Mouse (Mus musculus) kidney, embryonic 16.5 days (tissue): Measurements from ENCODE around the gene Vars2. TPM values are rescaled to one million over a fixed set of nuclear protein-coding genes. Genes with fewer than 3 reads are reported as not detected.
A peak's percentile ranks its signal among the peaks of the same experiment; 100 is the strongest.

Experiments
- ATAC-seq: fragments of 200-750 bp; cut with Nextera tagmentation; 2 replicates; pipeline ENCODE4 v1.8.0; 2017; ENCODE audit warnings: moderate TSS enrichment; ENCODE audit not compliant: low FRiP score, low TSS enrichment
- H3K27ac ChIP-seq: fragments of 300-500 bp; sonication (generic); 2 replicates; pipeline ENCODE4 v1.5.1; 2014; ENCODE audit warnings: low read length
- H3K27me3 ChIP-seq: fragments of 300-500 bp; sonication (generic); 2 replicates; pipeline ENCODE4 v1.6.1; 2014; ENCODE audit warnings: low read length, control low read depth, mixed read lengths; ENCODE audit not compliant: insufficient read depth
- H3K36me3 ChIP-seq: fragments of 300-500 bp; sonication (generic); 2 replicates; pipeline ENCODE4 v1.6.1; 2014; ENCODE audit warnings: low read length, control low read depth, mixed read lengths; ENCODE audit not compliant: insufficient read depth
- H3K4me1 ChIP-seq: fragments of 300-500 bp; sonication (generic); 2 replicates; pipeline ENCODE4 v1.6.1; 2014; ENCODE audit warnings: low read length, control low read depth, mixed read lengths; ENCODE audit not compliant: insufficient read depth
- H3K4me2 ChIP-seq: fragments of 300-500 bp; sonication (generic); replicated peaks from 2 replicates; pipeline ENCODE4 v1.6.1; 2014; ENCODE audit warnings: low read depth, low read length
- H3K4me3 ChIP-seq: fragments of 300-500 bp; sonication (generic); 2 replicates; pipeline ENCODE4 v1.5.1; 2014; ENCODE audit warnings: mild to moderate bottlenecking, low read length
- H3K9ac ChIP-seq: fragments of 300-500 bp; sonication (generic); replicated peaks from 2 replicates; pipeline ENCODE4 v1.6.1; 2014; ENCODE audit warnings: low read length
- H3K9me3 ChIP-seq: fragments of 300-500 bp; sonication (generic); 2 replicates; pipeline ENCODE4 v1.6.1; 2016; ENCODE audit warnings: low read length, control low read depth
- WGBS: fragments of 180-500 bp; shearing (Covaris S2); extraction: QIAGEN DNeasy Blood & Tissue Kit; methylation state at CpG from one replicate; pipeline ENCODE4 v1.1.7; 2014; 5-methylcytosine and 5-hydroxymethylcytosine counted together
- polyA plus RNA-seq: library from polyadenylated mRNA; unstranded; fragments of >200 nt; fragmentation: Nextera tagmentation; extraction: Ambion mirVana; gene quantifications from 2 replicates; pipeline ENCODE4 v1.2.1, GENCODE M21; 2015

The Vars2 gene
- polyA plus RNA-seq, 1 experiment from 2014 or later: 21.0 TPM

- peak within 1 kb of the TSS; percentile 90 for H3K9ac ChIP-seq
- H3K4me2 ChIP-seq: peak within 1 kb of the TSS; percentile 68
- H3K4me1 ChIP-seq: peaks cover 8% of the 10 kb centered on the region
- ATAC-seq: peak; percentile 98
- peak within 1 kb of the TSS; percentile 87 for H3K4me3 ChIP-seq
- H3K36me3 ChIP-seq: 0 out of 2 replicates have a peak, but pooled peaks cover 13% of the 10 kb centered on the region
- no peaks in the 10 kb centered on the region for H3K27me3 ChIP-seq
- under 1% methylated on average over 23 of the region's 23 CpGs for WGBS
- no peaks in the 10 kb centered on the region for H3K9me3 ChIP-seq
- H3K27ac ChIP-seq: no peak within 1 kb of the TSS
Measured at GRCm38 (mm10) chr17:35673416-35674035, 6.1 kb upstream of the Vars2 start, which contains the start of gene Gtf2h4. TSS of gene Gtf2h4 (minus strand) at chr17:35673739.

DNA sequence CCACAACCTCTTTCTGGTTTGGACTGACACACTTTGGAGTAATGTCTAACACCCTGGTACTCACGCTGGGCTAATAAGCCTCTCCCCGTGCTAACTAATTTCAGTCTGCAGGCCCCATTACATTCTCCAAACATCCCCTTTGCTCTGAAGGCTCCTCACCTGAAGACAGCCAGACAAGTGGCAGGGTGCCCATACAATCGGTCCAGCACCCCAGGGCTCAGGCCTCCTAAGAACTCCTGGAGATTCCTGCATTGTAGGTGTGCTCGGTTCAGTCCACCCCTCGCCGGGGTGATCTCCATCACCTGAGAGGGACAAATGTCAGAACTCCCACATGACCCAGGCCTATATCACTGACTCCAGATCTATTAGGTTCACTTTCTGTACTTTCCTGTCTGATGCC, 5.1 kb upstream of the Vars2 start:
- peak overlapping the region; percentile 68 for H3K4me2 ChIP-seq

DNA sequence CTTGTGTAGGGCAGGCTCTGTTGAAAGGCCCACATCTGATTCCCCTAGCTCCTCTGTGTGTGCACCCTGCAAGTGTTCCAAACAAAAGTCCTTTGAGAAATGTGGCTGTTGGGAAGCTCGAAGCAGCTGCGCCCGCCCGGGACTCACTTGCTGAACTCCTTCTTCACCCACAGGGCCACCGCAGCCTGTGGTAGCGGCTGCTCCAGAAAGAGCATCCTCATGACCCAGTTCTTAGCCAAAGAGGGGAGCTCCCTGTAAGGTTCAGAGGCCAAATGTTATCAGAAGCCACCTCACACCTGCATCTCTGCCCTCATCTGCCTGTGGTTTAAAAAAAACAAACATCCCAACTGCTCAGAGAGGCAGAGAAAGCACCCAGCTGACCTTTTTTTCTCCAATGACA, 4.5 kb upstream of the Vars2 start:
- no peak for ATAC-seq
- Histone ChIP-seq H3K4me2 (no peak overlapping the region), H3K9ac (no peak overlapping the region), H3K27ac (no peak overlapping the region), H3K36me3 (0 out of 2 replicates have a peak, but pooled peaks cover 13% of the 10 kb centered on the region), H3K27me3 (no peaks in the 10 kb centered on the region), H3K4me1 (peaks cover 16% of the 10 kb centered on the region), H3K4me3 (no peak overlapping the region), H3K9me3 (no peaks in the 10 kb centered on the region)
- WGBS: 93% methylated on average over 6 of the region's 6 CpGs

More for the DNA sequence above, 5.1 kb upstream of the Vars2 start:
- Histone ChIP-seq H3K36me3 (0 out of 2 replicates have a peak, but pooled peaks cover 13% of the 10 kb centered on the region), H3K4me3 (no peak overlapping the region), H3K27ac (no peak overlapping the region), H3K9me3 (no peaks in the 10 kb centered on the region), H3K9ac (peak overlapping the region; percentile 90; the same call in 1 of the 2 replicates), H3K4me1 (peaks cover 14% of the 10 kb centered on the region), H3K27me3 (no peaks in the 10 kb centered on the region)
- WGBS: 86% methylated on average over 6 of the region's 6 CpGs
- ATAC-seq: no peak

DNA sequence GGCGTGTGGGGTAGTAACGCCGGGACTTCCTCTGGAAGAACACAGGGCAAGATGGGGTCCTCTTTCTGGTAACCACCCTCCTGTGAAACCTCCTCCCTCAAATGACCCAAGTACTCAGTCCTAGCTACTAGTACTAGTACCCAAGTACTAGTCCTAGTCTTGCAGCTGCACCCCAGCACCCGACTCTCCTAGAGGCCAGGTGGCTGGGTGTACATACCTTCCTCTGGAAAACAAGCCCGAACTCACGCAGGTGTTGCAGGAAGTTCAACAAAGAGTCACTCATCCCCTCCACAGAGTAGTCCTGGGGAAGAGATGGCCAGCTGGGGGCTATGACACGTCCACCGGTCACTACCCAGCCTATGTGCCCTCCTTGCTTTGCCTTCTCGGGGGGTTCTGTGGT, 2.3 kb upstream of the Vars2 start:
- H3K4me1 ChIP-seq: peaks cover 21% of the 10 kb centered on the region
- H3K4me2 ChIP-seq: no peak overlapping the region
- 89% methylated on average over 9 of the region's 9 CpGs for WGBS
- H3K4me3 ChIP-seq: no peak overlapping the region
- ATAC-seq: no peak
- no peaks in the 10 kb centered on the region for H3K27me3 ChIP-seq
- H3K36me3 ChIP-seq: peaks cover 13% of the 10 kb centered on the region; the same call in 1 of the 2 replicates
- no peaks in the 10 kb centered on the region for H3K9me3 ChIP-seq
- no peak overlapping the region for H3K9ac ChIP-seq
- no peak overlapping the region for H3K27ac ChIP-seq

DNA sequence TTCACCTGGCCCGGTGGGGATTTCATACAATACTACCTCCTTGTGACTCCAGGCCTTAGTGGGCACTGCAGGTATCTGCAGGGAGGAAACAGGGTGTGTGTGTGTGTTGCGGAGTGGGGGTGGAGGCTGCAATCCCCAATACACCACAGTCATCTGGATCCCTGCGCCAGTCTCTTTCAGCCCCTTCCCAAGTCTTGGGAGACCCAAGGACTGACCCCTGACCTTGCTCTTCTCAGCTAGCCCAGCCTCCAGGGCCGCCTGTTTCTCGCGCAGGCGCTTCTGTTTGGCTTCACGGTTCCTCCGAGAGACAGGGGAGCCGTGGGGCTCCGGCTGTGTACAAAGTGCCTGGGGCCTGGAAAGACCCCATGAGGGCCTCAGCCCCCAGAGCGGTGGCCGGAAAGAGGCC, 538 bp downstream of the Vars2 start:
- 5% methylated on average over 13 of the region's 13 CpGs for WGBS
- Histone ChIP-seq H3K4me1 (peaks cover 13% of the 10 kb centered on the region), H3K4me3 (peak overlapping the region; percentile 80), H3K9ac (peak overlapping the region; percentile 89), H3K9me3 (no peaks in the 10 kb centered on the region), H3K36me3 (peaks cover 26% of the 10 kb centered on the region), H3K27ac (peak overlapping the region; percentile 85), H3K27me3 (no peaks in the 10 kb centered on the region), H3K4me2 (peak overlapping the region; percentile 92)
- ATAC-seq: peak; percentile 55

DNA sequence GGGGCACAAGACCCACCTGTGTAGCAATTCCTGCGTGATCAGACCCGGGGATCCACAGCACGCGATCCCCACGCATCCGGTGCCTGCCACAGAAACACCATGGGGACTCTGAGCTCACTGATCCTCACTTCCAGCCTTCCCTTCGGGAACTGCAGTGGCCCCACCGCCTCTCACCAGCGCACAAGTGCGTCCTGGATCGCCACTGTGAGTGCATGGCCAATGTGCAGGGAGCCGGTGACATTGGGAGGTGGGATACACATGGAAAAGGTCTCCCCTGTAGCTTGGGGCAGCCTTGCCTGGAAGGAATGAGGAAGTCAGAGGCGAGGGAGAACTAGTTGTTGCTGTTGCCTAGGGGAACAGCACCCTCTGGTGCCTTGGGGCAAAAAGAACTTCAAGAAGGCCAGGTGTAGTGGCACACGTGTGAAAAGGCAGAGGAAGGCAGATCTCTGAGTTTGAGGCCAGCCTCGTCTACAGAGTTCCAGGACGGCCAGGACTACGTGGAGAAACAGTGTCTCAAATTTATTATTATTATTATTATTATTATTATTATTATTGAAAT, 1.4 kb downstream of the Vars2 start:
- H3K4me1 ChIP-seq: peaks cover 13% of the 10 kb centered on the region

GRCm38 (mm10) chr17:35653086-35653485, 14.3 kb downstream of the Vars2 start:
- WGBS: 78% methylated on average over 2 of the region's 2 CpGs
- Histone ChIP-seq H3K36me3 (peaks cover 28% of the 10 kb centered on the region), H3K9ac (no peak overlapping the region), H3K4me1 (peaks cover 25% of the 10 kb centered on the region; the same call in 1 of the 2 replicates), H3K4me3 (no peak overlapping the region), H3K9me3 (no peaks in the 10 kb centered on the region), H3K4me2 (no peak overlapping the region), H3K27ac (peak overlapping the region; percentile 13), H3K27me3 (no peaks in the 10 kb centered on the region)
- ATAC-seq: no peak

More for the DNA sequence above, 1.4 kb downstream of the Vars2 start:
- no peak overlapping the region for H3K4me2 ChIP-seq
- H3K36me3 ChIP-seq: peaks cover 32% of the 10 kb centered on the region
- no peaks in the 10 kb centered on the region for H3K9me3 ChIP-seq
- 78% methylated on average over 17 of the region's 17 CpGs for WGBS
- peak overlapping the region; percentile 14 for H3K9ac ChIP-seq
- H3K27ac ChIP-seq: no peak overlapping the region
- H3K27me3 ChIP-seq: no peaks in the 10 kb centered on the region
- H3K4me3 ChIP-seq: no peak overlapping the region
- no peak; the same call in 1 of the 2 replicates for ATAC-seq

DNA sequence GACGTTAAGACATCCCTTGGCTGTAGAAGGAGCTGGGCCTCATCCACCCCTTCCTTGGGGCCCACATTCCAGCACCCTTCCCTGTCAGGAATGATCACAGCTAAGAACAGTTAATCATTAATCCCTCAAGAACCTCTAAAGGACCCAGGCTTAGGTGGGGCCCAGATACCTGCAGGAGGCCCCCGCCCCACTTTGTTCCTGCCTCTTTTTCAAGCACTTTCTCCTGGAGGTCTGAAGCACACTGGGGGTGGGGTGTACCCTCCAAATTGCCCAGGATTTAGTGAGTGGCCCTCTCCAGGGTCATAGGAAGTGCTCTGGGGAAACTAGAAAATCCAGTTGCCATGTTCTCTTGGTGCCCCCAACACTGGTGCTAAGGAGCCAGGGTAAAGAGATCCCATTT, 18.0 kb downstream of the Vars2 start:
- peaks cover 25% of the 10 kb centered on the region; the same call in 1 of the 2 replicates for H3K4me1 ChIP-seq
- no peaks in the 10 kb centered on the region for H3K27me3 ChIP-seq
- no peaks in the 10 kb centered on the region for H3K36me3 ChIP-seq
- peak overlapping the region; percentile 79 for H3K27ac ChIP-seq
- no peaks in the 10 kb centered on the region for H3K9me3 ChIP-seq
- H3K4me2 ChIP-seq: no peak overlapping the region
- H3K9ac ChIP-seq: 0 out of 2 replicates have a peak overlapping the region, but pooled peaks have one; percentile 32
- WGBS: 48% methylated on average over 2 of the region's 2 CpGs
- H3K4me3 ChIP-seq: no peak overlapping the region
- ATAC-seq: peak; percentile 74; the same call in 1 of the 2 replicates

DNA sequence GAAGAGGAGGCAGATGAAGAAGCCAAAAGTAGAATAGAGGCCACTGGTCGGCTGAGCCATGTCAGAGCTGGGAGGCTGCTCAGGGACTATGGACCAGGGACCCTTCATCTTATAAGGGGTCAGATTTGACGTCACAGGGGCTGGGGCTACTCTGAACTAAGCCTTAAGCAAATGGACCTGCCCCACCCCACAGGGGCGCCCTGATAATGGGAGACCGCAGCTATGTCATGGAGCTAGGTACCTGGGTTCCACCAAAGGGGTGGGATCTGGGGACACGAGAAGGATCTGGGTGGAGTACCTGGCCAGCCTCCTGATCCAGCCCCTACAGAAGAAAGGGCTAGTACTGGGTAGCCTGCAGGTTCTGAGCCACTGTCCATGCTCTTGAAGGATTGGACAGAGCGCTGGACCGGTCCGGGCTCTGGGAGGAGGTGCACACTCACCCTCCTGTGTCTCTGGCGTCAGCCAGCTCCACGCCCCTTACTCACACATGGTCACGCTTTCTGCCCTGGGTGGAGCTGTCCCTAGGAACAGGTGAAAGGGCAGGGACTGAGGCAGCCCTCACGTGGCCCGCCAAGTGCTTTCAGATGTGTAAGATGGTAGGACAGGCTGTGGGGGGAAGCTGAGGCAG, 23.7 kb downstream of the Vars2 start, which contains the start of gene Mucl3:
TSS of gene Mucl3 (minus strand) at position 87 of the 628 bp plus-strand sequence.
- Histone ChIP-seq H3K4me3 (no peak within 1 kb of the TSS), H3K4me2 (no peak within 1 kb of the TSS), H3K36me3 (no peaks in the 10 kb centered on the region), H3K27ac (no peak within 1 kb of the TSS), H3K9me3 (no peaks in the 10 kb centered on the region), H3K27me3 (no peaks in the 10 kb centered on the region), H3K9ac (no peak within 1 kb of the TSS), H3K4me1 (no peaks in the 10 kb centered on the region)
- 59% methylated on average over 13 of the region's 13 CpGs for WGBS
- peak; percentile 28; the same call in 1 of the 2 replicates for ATAC-seq
